Mouse (Mus musculus): ENCODE data around the gene Dmbt1.
A peak's percentile ranks its signal among the peaks of the same experiment; 100 is the strongest.
"Not testable (repeated sequence)": the region's sequence is repeated elsewhere in the genome, so short reads cannot be mapped to it uniquely, and the experiment has no call there.

Gene Dmbt1

GRCm38 (mm10) chr7:131054808-131055370, 23.0 kb downstream of the Dmbt1 start:
- DNase-seq = no peak

GRCm38 (mm10) chr7:131057918-131058317, 26.1 kb downstream of the Dmbt1 start:
- not testable (repeated sequence) for DNase-seq

GRCm38 (mm10) chr7:131059808-131060207, 28.0 kb downstream of the Dmbt1 start:
- DNase-seq = not testable (repeated sequence)

DNA sequence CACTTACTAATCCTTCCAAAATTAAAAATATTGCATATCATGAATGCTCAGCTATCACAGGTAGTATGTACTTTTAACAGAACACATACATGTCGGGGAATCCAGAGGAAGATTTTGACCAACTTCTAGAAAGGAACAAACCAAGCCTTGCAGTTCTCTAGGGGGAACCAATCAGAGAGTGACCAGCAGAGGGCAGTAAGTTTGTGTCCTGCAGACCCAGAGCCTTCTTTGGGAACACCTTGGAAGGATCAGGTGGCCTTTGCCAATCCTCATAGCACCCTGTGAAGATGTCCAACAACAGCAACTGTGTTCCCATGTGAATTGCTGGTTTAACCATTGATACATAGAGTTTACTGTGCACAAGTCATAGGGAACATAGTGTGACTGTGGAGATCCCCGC, 30.7 kb downstream of the Dmbt1 start:
- DNase-seq = no peak

GRCm38 (mm10) chr7:131068191-131068590, 36.3 kb downstream of the Dmbt1 start:
- peak; percentile 5 for DNase-seq

DNA sequence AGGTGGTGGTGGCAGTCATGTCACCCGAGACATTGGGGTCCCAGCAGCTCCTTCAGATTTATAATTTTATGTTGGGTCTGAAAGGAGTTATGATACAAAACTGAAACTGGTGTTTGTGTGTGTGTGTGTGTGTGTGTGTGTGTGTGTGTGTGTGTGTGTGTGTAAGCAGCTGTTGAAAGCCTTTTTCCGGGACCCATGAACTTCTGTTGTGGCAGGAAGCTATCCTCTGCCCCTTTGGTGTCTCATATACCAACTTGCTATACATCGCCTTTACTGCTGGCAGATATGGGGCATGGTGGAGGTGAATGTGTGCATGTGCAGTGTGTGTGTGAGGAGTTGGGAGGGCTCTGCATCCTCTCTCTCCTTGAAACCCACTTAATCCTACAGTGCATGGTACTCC, 41.6 kb downstream of the Dmbt1 start:
- not testable (repeated sequence) for DNase-seq

DNA sequence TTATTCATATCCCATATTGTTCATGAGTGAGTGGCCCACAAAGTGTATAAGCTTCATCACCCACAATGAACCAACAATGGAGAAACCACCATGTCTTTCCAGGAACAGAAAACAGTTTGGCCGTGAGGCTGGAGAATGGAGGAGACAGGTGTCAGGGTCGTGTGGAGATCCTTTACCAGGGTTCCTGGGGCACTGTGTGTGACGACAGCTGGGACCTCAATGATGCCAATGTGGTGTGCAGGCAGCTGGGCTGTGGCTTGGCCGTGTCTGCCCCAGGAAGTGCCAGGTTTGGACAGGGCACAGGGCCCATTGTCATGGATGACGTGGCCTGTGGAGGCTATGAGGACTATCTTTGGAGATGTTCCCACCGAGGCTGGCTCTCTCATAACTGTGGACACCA, 42.2 kb downstream of the Dmbt1 start:
- not testable (repeated sequence) for DNase-seq

DNA sequence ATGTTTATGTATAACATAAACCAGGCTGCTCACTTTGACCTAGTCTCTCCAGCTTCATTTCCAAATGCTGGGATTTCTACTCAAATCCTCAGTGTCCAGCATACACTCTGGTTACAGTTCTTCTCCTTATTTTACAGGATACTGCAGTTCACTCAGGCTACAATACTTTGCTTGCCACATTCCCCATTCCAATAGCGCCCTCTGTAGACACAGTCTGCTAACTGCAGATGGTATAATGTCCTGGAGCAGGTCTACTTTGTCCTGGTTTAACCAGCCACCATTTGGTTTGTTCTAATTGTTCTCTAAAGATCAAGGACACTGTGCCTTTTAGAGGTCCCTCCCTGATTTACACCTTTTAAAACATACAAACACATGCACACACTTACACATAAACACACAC, 44.1 kb downstream of the Dmbt1 start:
- peak; percentile 5 for DNase-seq

DNA sequence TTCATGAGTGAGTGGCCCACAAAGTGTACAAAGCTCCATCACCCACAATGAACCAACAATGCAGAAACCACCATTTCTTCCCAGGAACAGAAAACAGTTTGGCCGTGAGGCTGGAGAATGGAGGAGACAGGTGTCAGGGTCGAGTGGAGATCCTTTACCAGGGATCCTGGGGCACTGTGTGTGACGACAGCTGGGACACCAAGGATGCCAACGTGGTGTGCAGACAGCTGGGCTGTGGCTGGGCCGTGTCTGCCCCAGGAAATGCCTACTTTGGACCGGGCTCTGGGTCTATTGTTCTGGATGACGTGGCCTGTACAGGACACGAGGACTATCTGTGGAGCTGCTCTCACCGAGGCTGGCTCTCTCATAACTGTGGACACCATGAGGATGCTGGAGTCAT, 50.5 kb downstream of the Dmbt1 start:
- DNase-seq = not testable (repeated sequence)

DNA sequence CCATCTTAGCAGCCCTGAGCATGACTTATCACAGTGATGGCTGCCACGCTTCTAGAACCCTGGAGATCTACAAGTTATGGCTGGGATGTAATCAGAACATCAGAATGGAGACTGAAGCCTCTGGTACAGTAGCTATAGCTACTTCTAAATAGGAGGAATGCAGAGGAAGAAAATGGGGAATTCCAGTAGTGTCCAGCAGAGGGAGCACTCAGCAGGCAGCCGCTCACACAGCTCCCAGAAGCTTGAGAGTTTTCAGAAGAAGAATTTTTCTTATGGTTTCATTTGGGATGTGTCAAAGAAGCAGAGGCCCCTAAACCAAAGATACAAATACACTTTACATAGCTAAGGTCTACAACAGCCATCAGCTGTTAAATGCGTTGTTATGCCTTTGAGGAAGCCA, 80.6 kb downstream of the Dmbt1 start:
- peak; percentile 14 for DNase-seq

DNA sequence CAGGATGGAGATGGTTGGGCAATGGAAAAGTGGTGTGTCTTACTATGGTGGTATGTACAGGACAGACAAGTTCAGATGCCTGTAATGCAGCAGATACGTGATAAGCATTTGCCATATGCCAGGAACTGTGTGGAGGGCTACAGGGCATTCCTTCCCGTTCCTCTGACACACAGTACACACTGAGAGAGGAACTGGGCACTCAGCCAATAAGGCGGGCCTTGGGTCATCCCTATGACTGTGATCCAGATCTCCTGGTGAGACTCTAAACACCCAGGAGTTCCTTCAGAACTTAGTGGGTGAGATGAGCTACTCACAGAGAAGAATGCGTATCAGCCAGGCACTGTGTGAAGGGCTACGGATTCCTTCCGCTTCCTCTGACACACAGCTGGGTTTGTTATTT, 81.8 kb downstream of the Dmbt1 start:
- peak; percentile 13 for DNase-seq

GRCm38 (mm10) chr7:131114434-131114833, 82.6 kb downstream of the Dmbt1 start:
- DNase-seq = peak; percentile 28

DNA sequence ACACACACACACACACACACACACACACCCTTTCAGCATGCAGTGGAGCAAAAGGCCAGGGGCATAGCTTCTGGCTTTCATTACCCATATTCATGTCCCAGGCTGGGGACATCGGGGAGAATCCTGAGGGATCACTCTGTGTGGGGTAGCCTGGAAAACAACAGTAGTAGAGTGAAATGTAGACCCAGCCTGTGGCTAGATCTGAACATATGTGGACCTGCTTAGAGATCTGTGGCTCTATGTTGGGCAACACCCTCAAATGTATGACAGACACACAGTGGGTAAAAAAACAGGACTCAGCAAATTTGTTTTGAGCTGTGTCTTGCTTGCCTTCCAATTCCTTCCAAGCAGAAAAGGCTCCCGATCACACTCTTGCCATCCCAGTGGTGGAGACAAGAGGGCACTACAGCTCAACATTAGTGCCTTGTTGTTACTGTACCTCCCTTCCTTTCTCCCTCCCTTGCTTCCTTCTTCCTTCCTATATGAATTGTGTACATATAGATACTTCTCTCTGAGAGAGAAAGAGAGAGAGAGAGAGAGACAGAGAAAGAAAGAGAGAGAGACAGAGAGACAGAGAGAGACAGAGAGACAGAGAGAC, 90.5 kb downstream of the Dmbt1 start:
- DNase-seq = no peak

DNA sequence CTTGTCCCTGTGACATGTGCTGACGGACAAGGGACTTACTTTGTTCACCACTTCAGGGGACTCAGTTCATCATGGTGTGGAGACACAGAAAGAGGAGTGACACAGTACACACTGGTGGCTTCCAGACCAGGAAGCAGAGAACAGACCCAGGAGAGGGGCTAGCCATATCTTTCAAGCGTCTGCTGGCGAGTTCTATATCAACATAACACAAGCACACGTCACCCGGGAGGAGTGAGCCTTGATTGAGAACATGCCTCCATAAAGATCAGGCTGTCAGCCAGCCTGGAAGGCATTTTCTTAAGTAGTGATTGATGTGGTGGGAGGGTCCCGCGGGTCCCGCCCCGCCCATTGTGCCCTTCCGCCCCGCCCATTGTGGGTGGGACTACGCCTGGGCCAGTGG, 98.2 kb downstream of the Dmbt1 start:
- no peak for DNase-seq

GRCm38 (mm10) chr7:131133181-131133580, 101.3 kb downstream of the Dmbt1 start:
- no peak for DNase-seq

- DNase-seq = no peak
These were observed 114.4 kb downstream of the Dmbt1 start, which contains the start of gene 4933402N03Rik for GRCm38 (mm10) chr7:131146214-131146613. 4933402N03Rik (minus strand) TSS chr7:131146314.

DNA sequence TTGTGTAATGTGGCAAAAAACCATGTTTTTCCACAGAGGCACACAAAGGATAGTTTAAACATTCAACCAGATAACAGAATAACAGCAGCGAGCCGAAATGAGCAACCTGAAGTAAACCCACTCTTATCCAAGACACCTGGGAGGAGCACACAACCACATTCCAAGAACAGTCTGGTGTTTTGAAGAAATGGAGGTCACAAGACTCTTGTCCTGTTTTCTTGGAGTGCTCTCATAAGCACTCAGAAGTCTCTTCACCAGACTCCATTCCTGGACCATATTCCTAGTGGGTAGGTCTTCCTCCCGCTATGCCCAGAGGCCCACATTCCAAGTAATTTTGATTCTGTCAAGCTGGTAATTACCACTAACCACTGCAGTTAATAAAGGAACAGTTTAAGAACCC, 118.3 kb downstream of the Dmbt1 start:
- no peak for DNase-seq

GRCm38 (mm10) chr7:131153044-131153443, 121.2 kb downstream of the Dmbt1 start:
- DNase-seq = no peak

DNA sequence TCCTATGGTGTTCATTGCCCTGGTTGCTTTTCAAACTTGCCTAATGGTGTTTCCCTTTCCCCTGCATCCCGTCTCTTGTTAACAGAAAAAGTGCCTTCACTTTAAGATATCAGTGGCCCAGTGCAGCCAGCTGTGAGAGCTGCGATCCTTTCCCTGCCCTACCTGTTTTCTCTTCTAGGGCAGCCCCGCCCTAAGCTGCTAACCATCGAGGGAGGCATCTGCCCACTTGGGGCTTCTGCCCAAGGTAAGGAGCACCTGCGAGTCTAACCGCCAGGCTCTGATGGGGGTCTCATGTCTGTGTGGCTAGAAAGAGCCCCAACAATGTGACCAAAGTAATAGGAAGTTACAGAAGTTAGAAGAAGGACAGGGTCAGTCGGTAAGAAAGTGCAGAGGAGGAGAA, 130.4 kb downstream of the Dmbt1 start:
- no peak for DNase-seq

DNA sequence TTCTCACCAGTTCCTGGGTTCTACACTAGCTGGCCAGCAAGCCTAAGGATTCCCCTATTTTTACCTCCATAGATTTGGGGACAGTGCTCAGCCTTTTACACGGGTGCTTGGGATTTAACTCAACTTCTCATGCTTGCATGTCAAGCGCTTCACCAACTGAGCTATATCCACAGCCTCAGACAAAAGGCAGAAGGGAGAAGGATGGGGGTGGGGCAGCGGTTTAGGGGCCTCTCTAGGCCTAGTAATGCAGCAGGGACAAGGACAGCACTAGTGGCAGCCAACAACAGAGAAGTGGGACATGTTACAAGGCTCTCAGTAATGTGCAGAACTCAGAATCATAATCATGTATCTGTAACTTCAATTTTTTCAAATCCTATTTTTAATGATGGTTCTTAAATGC, 135.9 kb downstream of the Dmbt1 start:
- DNase-seq = no peak

GRCm38 (mm10) chr7:131169099-131169498, 137.2 kb downstream of the Dmbt1 start:
- DNase-seq = no peak
